Mouse (Mus musculus) stomach, adult 2 months (tissue): ENCODE data around the gene Nup62. TPM values are rescaled to one million over a fixed set of nuclear protein-coding genes. Genes with fewer than 3 reads are reported as not detected.

ENCODE experiments used
- polyA plus RNA-seq: library from polyadenylated mRNA; depleted of rRNA; stranded (reverse); fragments of >200 nt; gene quantifications from 2 replicates; pipeline ENCODE4 v1.2.3, GENCODE M21; 2012; rRNA removed

The Nup62 gene
- 35.4 and 38.0 TPM in 2 replicates for polyA plus RNA-seq

GRCm38 (mm10) chr7:44815721-44816469, at the start of gene Nup62, which contains the start of gene Il4i1:
Nup62 (plus strand) TSS chr7:44816088.
Il4i1 (plus strand) TSS chr7:44816387.

DNA sequence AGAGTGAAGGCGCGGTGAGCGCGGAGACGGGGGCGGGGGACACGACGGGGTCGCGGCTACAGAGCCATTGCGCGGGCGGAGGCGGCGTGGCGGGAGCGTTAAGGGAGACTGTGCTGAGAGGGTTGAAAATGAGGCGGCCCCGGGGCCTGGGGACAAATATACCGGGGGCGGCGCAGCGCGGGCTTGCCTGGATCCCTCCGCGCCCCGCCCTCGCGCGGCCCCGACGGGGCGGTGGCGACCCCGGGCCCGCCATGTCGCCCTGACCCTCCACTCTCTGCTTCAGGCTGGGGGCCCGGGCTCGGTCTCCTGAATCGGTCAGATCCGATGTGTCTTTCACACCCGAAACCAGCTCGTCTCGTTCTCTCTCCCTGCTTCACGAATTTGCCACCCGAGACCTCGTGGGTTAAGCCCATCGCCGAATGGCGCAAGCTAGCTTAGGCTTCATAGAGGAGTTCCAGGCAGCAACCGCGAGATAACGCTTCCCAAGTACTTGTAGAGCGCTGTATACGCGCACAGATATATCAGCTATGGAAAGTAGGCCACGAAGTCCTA, 658 bp downstream of the Nup62 start, which contains the start of gene Atf5:
Atf5 (minus strand) TSS at position 189 of the 552 bp plus-strand sequence.

GRCm38 (mm10) chr7:44848561-44849415, 32.9 kb downstream of the Nup62 start, which contains the start of the genes Akt1s1 and Tbc1d17:
Akt1s1 (plus strand) TSS chr7:44848991.
Tbc1d17 (minus strand) TSS chr7:44849079.

GRCm38 (mm10) chr7:44857042-44857552, 41.2 kb downstream of the Nup62 start, which contains the start of gene Pnkp:
Pnkp (plus strand) TSS chr7:44857139.

GRCm38 (mm10) chr7:44869697-44870528, 54.0 kb downstream of the Nup62 start, which contains the start of gene Ptov1:
Ptov1 (minus strand) TSS chr7:44869788.

Other genes with a start within 250 kb of the Nup62 start
- 1.3 and 2.4 TPM in 2 replicates for gene Napsa, start 243.7 kb upstream of the Nup62 start, polyA plus RNA-seq
- gene Kcnc3, start 225.4 kb upstream of the Nup62 start, polyA plus RNA-seq, result 2.1 and 2.2 TPM in 2 replicates
- gene Myh14, start 145.2 kb upstream of the Nup62 start, polyA plus RNA-seq, result 37.3 and 39.8 TPM in 2 replicates
- not detected in 2 replicates for gene Izumo2, start 107.3 kb upstream of the Nup62 start, polyA plus RNA-seq
- gene Vrk3, start 67.7 kb upstream of the Nup62 start, polyA plus RNA-seq, result 12.6 and 15.6 TPM in 2 replicates
- 0.02 TPM in 1 of 2 replicates, not detected in the other for gene Zfp473, start 65.0 kb upstream of the Nup62 start, polyA plus RNA-seq
- 1.5 and 4.5 TPM in 2 replicates for gene Il4i1, start 299 bp downstream of the Nup62 start, polyA plus RNA-seq
- 166 and 337 TPM in 2 replicates for gene Atf5, start 570 bp downstream of the Nup62 start, polyA plus RNA-seq
- 92.9 and 317 TPM in 2 replicates for gene Akt1s1, start 32.9 kb downstream of the Nup62 start, polyA plus RNA-seq
- 50.9 and 54.2 TPM in 2 replicates for gene Tbc1d17, start 33.0 kb downstream of the Nup62 start, polyA plus RNA-seq
- 25.5 and 34.7 TPM in 2 replicates for gene Pnkp, start 41.1 kb downstream of the Nup62 start, polyA plus RNA-seq
- 136 and 176 TPM in 2 replicates for gene Ptov1, start 53.7 kb downstream of the Nup62 start, polyA plus RNA-seq
- gene Med25, start 76.6 kb downstream of the Nup62 start, polyA plus RNA-seq, result 129 and 224 TPM in 2 replicates
- 47.7 and 54.0 TPM in 2 replicates for gene Fuz, start 80.0 kb downstream of the Nup62 start, polyA plus RNA-seq
- 46.2 and 50.4 TPM in 2 replicates for gene Ap2a1, start 113.4 kb downstream of the Nup62 start, polyA plus RNA-seq
- gene Tsks, start 127.1 kb downstream of the Nup62 start, polyA plus RNA-seq, result not detected in 2 replicates
- gene Cpt1c, start 158.8 kb downstream of the Nup62 start, polyA plus RNA-seq, result 8.3 and 10.7 TPM in 2 replicates
- 35.4 and 37.3 TPM in 2 replicates for gene Prmt1, start 170.5 kb downstream of the Nup62 start, polyA plus RNA-seq
- 42.0 and 48.4 TPM in 2 replicates for gene Irf3, start 181.6 kb downstream of the Nup62 start, polyA plus RNA-seq
- 15.0 and 16.7 TPM in 2 replicates for gene Bcl2l12, start 182.6 kb downstream of the Nup62 start, polyA plus RNA-seq
- gene Scaf1, start 200.3 kb downstream of the Nup62 start, polyA plus RNA-seq, result 39.9 and 41.0 TPM in 2 replicates
- 83.5 and 105 TPM in 2 replicates for gene Rras, start 201.9 kb downstream of the Nup62 start, polyA plus RNA-seq
- gene Prr12, start 236.8 kb downstream of the Nup62 start, polyA plus RNA-seq, result 6.7 and 6.9 TPM in 2 replicates
- 34.9 and 38.4 TPM in 2 replicates for gene Nosip, start 246.3 kb downstream of the Nup62 start, polyA plus RNA-seq
- 87.1 and 134 TPM in 2 replicates for gene Prrg2, start 246.6 kb downstream of the Nup62 start, polyA plus RNA-seq